ENCODE assay signal across 22 mouse cellular contexts in the genomic region with DNA sequence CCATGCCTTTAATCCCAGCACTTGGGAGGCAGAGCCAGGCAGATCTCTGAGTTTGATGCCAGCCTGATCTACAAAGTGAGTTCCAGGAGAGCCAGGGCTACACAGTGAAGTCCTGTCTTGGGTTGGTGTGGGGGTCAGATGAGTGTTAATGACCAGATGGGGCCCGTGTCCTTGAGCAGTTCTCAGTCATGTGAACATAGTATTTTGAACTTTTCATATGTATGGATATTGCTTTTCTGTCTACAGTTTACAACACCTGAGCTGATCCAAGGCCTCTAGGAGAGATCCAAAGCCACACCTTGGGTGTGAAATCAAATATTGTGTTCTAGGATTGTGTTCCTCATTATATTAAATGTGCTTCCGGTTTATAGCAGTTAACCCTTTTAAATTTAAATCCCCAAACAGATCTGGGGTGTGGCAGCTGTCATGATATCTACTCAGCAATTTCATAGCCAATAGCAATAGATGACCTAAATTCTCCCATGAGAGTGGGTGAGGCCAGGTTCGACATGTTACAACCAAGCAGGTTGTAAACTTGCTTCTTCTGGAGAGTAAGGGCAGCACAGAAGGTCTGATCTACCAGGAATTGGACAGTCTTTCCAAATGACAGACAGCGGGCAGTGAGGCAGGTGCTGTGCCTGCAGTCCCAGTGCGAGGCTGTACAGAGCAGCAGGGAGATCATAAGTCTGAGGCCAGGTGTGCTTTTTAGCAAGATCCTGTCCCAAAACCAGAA.
A peak's percentile ranks its signal among the peaks of the same experiment; 100 is the strongest.
DNase-seq lines count a peak whose midpoint lies in the region; ATAC-seq lines count a peak whose summit lies in the region.
"Had no signal": no experiment of that assay in that cellular context is flagged by ENCODE, and none has a peak within 500 bp of the region (broad histone marks: within the 10 kb centered on the region; RNA-seq: fewer than 3 reads in every experiment).

No protein-coding gene starts in this region.

- no peak overlapping the region for H3K4me2 ChIP-seq in kidney, embryonic 16.5 days (replicated peaks; ENCODE audit: low read depth, low read length)
- no peak overlapping the region for H3K4me2 ChIP-seq in intestine, embryonic 16.5 days (ENCODE audit: low read depth, low read length)
- H3K4me2 ChIP-seq: embryonic facial prominence, embryonic 15.5 days; forebrain, embryonic 15.5 days; heart, embryonic 11.5 days; heart, embryonic 15.5 days; hindbrain, embryonic 15.5 days had no signal

- H3K4me3 ChIP-seq in kidney, embryonic 16.5 days (ENCODE audit: low read length) = no peak overlapping the region
- no peak overlapping the region for H3K4me3 ChIP-seq in intestine, embryonic 16.5 days (ENCODE audit: low read length)
- H3K4me3 ChIP-seq in hindbrain, embryonic 10.5 days = no peak overlapping the region
- H3K4me3 ChIP-seq: embryonic facial prominence, embryonic 15.5 days; erythroblast, embryonic 14.5 days; forebrain, embryonic 15.5 days; heart, embryonic 15.5 days; hindbrain, embryonic 15.5 days had no signal

- DNase-seq in heart, adult 11 months = peak; percentile 53
- no peak for DNase-seq in heart, postnatal 36 days
- no peak for DNase-seq in kidney, postnatal 36 days
- no peak for DNase-seq in hindbrain, embryonic 10.5 days (ENCODE audit: low spot score)
- DNase-seq: adrenal gland, postnatal 14 days; cerebellum, adult 18-20 months; cerebellum, postnatal 10 days; gastrocnemius, postnatal 36 days; heart, adult 18-20 months; heart, postnatal 14 days had no signal

- H3K27ac ChIP-seq in kidney, embryonic 16.5 days (ENCODE audit: low read length) = peak overlapping the region; percentile 77; the same call in 1 of the 2 replicates
- H3K27ac ChIP-seq in intestine, embryonic 16.5 days (ENCODE audit: low read length) = peak overlapping the region; percentile 72
- H3K27ac ChIP-seq in hindbrain, embryonic 10.5 days = no peak overlapping the region
- H3K27ac ChIP-seq: embryonic facial prominence, embryonic 15.5 days; forebrain, embryonic 15.5 days; heart, embryonic 15.5 days; hindbrain, embryonic 15.5 days had no signal

- intact Hi-C loops in heart, postnatal 36 days (cut with DNase I) = no loop called here

- H3K9ac ChIP-seq in kidney, embryonic 16.5 days (replicated peaks; ENCODE audit: low read length) = no peak overlapping the region
- no peak overlapping the region for H3K9ac ChIP-seq in intestine, embryonic 16.5 days (ENCODE audit: low read depth, low read length)
- H3K9ac ChIP-seq: embryonic facial prominence, embryonic 15.5 days; forebrain, embryonic 15.5 days; heart, embryonic 15.5 days; hindbrain, embryonic 15.5 days had no signal

- no peaks in the 10 kb centered on the region for H3K36me3 ChIP-seq in kidney, embryonic 16.5 days (ENCODE audit: insufficient read depth, low read length)
- no peaks in the 10 kb centered on the region for H3K36me3 ChIP-seq in intestine, embryonic 16.5 days (ENCODE audit: control insufficient read depth, insufficient read depth, low read length)
- H3K36me3 ChIP-seq in hindbrain, embryonic 10.5 days = no peaks in the 10 kb centered on the region
- H3K36me3 ChIP-seq: embryonic facial prominence, embryonic 15.5 days; forebrain, embryonic 15.5 days; heart, embryonic 15.5 days; hindbrain, embryonic 15.5 days had no signal

- no peaks in the 10 kb centered on the region for H3K27me3 ChIP-seq in kidney, embryonic 16.5 days (ENCODE audit: insufficient read depth, low read length)
- H3K27me3 ChIP-seq in intestine, embryonic 16.5 days (replicated peaks; ENCODE audit: control insufficient read depth, insufficient read depth, low read length) = no peaks in the 10 kb centered on the region
- no peaks in the 10 kb centered on the region for H3K27me3 ChIP-seq in hindbrain, embryonic 10.5 days (ENCODE audit: insufficient read depth, poor library complexity, severe bottlenecking)
- H3K27me3 ChIP-seq: CH12.LX; embryonic facial prominence, embryonic 15.5 days; forebrain, embryonic 15.5 days; heart, embryonic 15.5 days; hindbrain, embryonic 15.5 days; Patski had no signal

- ATAC-seq in kidney, embryonic 16.5 days (ENCODE audit: low FRiP score, low TSS enrichment) = no peak
- ATAC-seq in intestine, embryonic 16.5 days = peak; percentile 71
- ATAC-seq in erythroid progenitor cell, adult 5-6 weeks (replicated peaks; ENCODE audit: low FRiP score, poor library complexity, severe bottlenecking) = no peak
- ATAC-seq: activated CD4-positive, CD25-positive, alpha-beta regulatory T cell, adult 4 months; forebrain, embryonic 15.5 days; Patski had no signal

- H3K4me1 ChIP-seq in kidney, embryonic 16.5 days (ENCODE audit: insufficient read depth, low read length) = peaks cover 16% of the 10 kb centered on the region; the same call in 1 of the 2 replicates
- H3K4me1 ChIP-seq in intestine, embryonic 16.5 days (ENCODE audit: control insufficient read depth, insufficient read depth, low read length) = peaks cover 10% of the 10 kb centered on the region
- H3K4me1 ChIP-seq in hindbrain, embryonic 10.5 days (replicated peaks) = peaks cover 19% of the 10 kb centered on the region
- H3K4me1 ChIP-seq: embryonic facial prominence, embryonic 15.5 days; hindbrain, embryonic 15.5 days had no signal

- 78% methylated on average over 5 of the region's 5 CpGs for WGBS in kidney, embryonic 16.5 days
- 68% methylated on average over 5 of the region's 5 CpGs for WGBS in intestine, embryonic 16.5 days
- WGBS in hindbrain, embryonic 10.5 days = 92% methylated on average over 5 of the region's 5 CpGs

- H3K9me3 ChIP-seq in kidney, embryonic 16.5 days (ENCODE audit: low read length) = no peaks in the 10 kb centered on the region
- H3K9me3 ChIP-seq in intestine, embryonic 16.5 days (ENCODE audit: control insufficient read depth, low read length) = no peaks in the 10 kb centered on the region
- no peaks in the 10 kb centered on the region for H3K9me3 ChIP-seq in hindbrain, embryonic 10.5 days
- H3K9me3 ChIP-seq: embryonic facial prominence, embryonic 15.5 days; forebrain, embryonic 15.5 days; heart, embryonic 15.5 days; hindbrain, embryonic 15.5 days had no signal
